Comparison of ENCODE assay signal across 7 mouse cellular contexts in genomic region chr2:51148454-51148853, GRCm38 (mm10). TPM values are rescaled to one million over a fixed set of nuclear protein-coding genes. Genes with fewer than 3 reads are reported as not detected.
DNase-seq lines count a peak whose midpoint lies in the region; ATAC-seq lines count a peak whose summit lies in the region.

No protein-coding gene starts in this region.

- under 1% methylated on average over 20 of the region's 20 CpGs for WGBS in forebrain, embryonic 12.5 days

- peak overlapping the region; percentile 92 for H3K27ac ChIP-seq in forebrain, embryonic 12.5 days

- H3K4me3 ChIP-seq in forebrain, embryonic 12.5 days (replicated peaks): peak overlapping the region; percentile 93

- H3K4me1 ChIP-seq in forebrain, embryonic 12.5 days: peaks cover 22% of the 10 kb centered on the region

- ATAC-seq in forebrain, embryonic 12.5 days (ENCODE audit: low FRiP score): peak; percentile 54

- peak overlapping the region; percentile 98 for H3K9ac ChIP-seq in forebrain, embryonic 12.5 days

- peaks cover 4% of the 10 kb centered on the region; the same call in 1 of the 2 replicates for H3K27me3 ChIP-seq in forebrain, embryonic 12.5 days

- peak overlapping the region; percentile 70 for H3K4me2 ChIP-seq in forebrain, embryonic 12.5 days

- peak; percentile 56 for DNase-seq in Muller cell, postnatal 12 days (ENCODE audit: inconsistent ontology term)
- peak; percentile 51 to 52 for DNase-seq in adrenal gland, postnatal 36 days
- DNase-seq in heart, postnatal 36 days: peak; percentile 48 to 61
- DNase-seq in layer of hippocampus, postnatal 36 days: peak; percentile 25 to 27
- peak; percentile 16 for DNase-seq in lung, postnatal 25 days (ENCODE audit: low spot score)
- DNase-seq in right cerebral cortex, postnatal 14 days: peak; percentile 36

- intact Hi-C loops in heart, postnatal 36 days (cut with DNase I): loop anchor here (2.0 to 10.0 kb wide), 7 partner anchors 354 to 842 kb away; no protein-coding TSS in a partner anchor

- no peaks in the 10 kb centered on the region for H3K9me3 ChIP-seq in forebrain, embryonic 12.5 days

- peaks cover 5% of the 10 kb centered on the region; the same call in 1 of the 2 replicates for H3K36me3 ChIP-seq in forebrain, embryonic 12.5 days (replicated peaks)

RNA-seq across cellular contexts. Expression of gene Rnd3, which starts 0.5 kb away (rescaled TPM):
- total RNA-seq in adrenal gland, postnatal 36 days (2021): 10 to 100 TPM; 33.3 to 48.6 TPM
- polyA plus RNA-seq in forebrain, embryonic 12.5 days (2016; fragmentation: Nextera tagmentation; extraction: Ambion mirVana): 201 and 236 TPM in 2 replicates
- 10 to 100 TPM; 15.3 to 18.9 TPM for total RNA-seq in heart, postnatal 36 days (2021)
- total RNA-seq in layer of hippocampus, postnatal 36 days (2021): 10 to 100 TPM; 12.7 to 14.4 TPM

Comparison
In these comparisons a context has a peak if more than half of its experiments do, and no peak if none do; other contexts are left out.
1. Peak in every context shown above with its lines: DNase-seq, ATAC-seq, H3K4me3 ChIP-seq and H3K27ac ChIP-seq.